Mouse (Mus musculus) CH12.LX (cell line): ENCODE results near the gene Nprl3. TPM values are rescaled to one million over a fixed set of nuclear protein-coding genes. Genes with fewer than 3 reads are reported as not detected.

Experiments
- DNase-seq: peaks from one replicate; pipeline ENCODE4 v3.0.0-alpha.2; 2013; ENCODE audit errors: extremely low read depth
- H3K27ac ChIP-seq: 2 replicates; pipeline ENCODE4 v1.5.1; 2012; ENCODE audit warnings: low read depth, mild to moderate bottlenecking, control low read depth, moderate library complexity; ENCODE audit not compliant: insufficient read depth
- H3K27me3 ChIP-seq: replicated peaks from 2 replicates; pipeline ENCODE3; 2012; ENCODE audit warnings: inconsistent platforms
- H3K36me3 ChIP-seq, 2 experiments: replicated peaks in 1 of 2; 2 replicates each; pipeline versions ENCODE3 to v1.6.1; 2012; ENCODE audit warnings: inconsistent platforms in 1 of 2, low read length in 1 of 2, mild to moderate bottlenecking in 1 of 2, mixed read lengths in 1 of 2, moderate library complexity in 1 of 2; ENCODE audit not compliant: control insufficient read depth in 1 of 2, insufficient read depth in 1 of 2
- H3K4me1 ChIP-seq, 2 experiments: 2 replicates each; pipeline ENCODE4 v1.6.1; 2012; ENCODE audit warnings: inconsistent platforms in 1 of 2, moderate library complexity in 1 of 2; ENCODE audit not compliant: insufficient read depth in 2 of 2, control insufficient read depth in 1 of 2
- H3K4me2 ChIP-seq: 2 replicates; pipeline ENCODE4 v1.6.1; 2012; ENCODE audit warnings: low read depth, mild to moderate bottlenecking, control low read depth; ENCODE audit not compliant: poor library complexity, insufficient read depth, severe bottlenecking
- H3K4me3 ChIP-seq, 3 experiments: fragments of 150-350 bp in 1 of 3; sonication (generic) in 1 of 3; replicated peaks in 1 of 3; 2 replicates each; pipeline versions ENCODE3 to v1.5.1; 2011 to 2012; ENCODE audit warnings: low read depth in 2 of 3, low read length in 2 of 3, mild to moderate bottlenecking in 2 of 3, moderate library complexity in 2 of 3, control low read depth in 1 of 3, improper control_type of control experiment in 1 of 3, inconsistent platforms in 1 of 3, mixed read lengths in 1 of 3; ENCODE audit not compliant: poor library complexity in 1 of 3
- H3K79me2 ChIP-seq: replicated peaks from 2 replicates; pipeline ENCODE4 v1.6.1; 2012; ENCODE audit warnings: mild to moderate bottlenecking, moderate library complexity; ENCODE audit not compliant: control insufficient read depth, poor library complexity, insufficient read depth, severe bottlenecking; ENCODE audit errors: extremely low read depth
- H3K9ac ChIP-seq: 2 replicates; pipeline ENCODE4 v1.6.1; 2012; ENCODE audit warnings: low read depth, mild to moderate bottlenecking, control low read depth, moderate library complexity; ENCODE audit not compliant: insufficient read depth
- H3K9me3 ChIP-seq: replicated peaks from 2 replicates; pipeline ENCODE3; 2012; ENCODE audit warnings: low read length, inconsistent platforms, mixed read lengths
- BHLHE40 ChIP-seq: IDR thresholded peaks from 2 replicates; pipeline ENCODE4 v1.6.1; 2011; ENCODE audit warnings: mild to moderate bottlenecking, low read depth, low read length, improper control_type of control experiment
- CTCF ChIP-seq, 2 experiments: IDR thresholded peaks in 1 of 2; conservative IDR thresholded peaks in 1 of 2; 2 replicates each; pipeline ENCODE4 v1.5.1; 2011 to 2012; ENCODE audit warnings: low read depth in 2 of 2, low read length in 2 of 2, improper control_type of control experiment in 1 of 2, inconsistent platforms in 1 of 2, mild to moderate bottlenecking in 1 of 2, moderate library complexity in 1 of 2
- ELF1 ChIP-seq: IDR thresholded peaks from 2 replicates; pipeline ENCODE4 v1.6.1; 2014; ENCODE audit warnings: low read depth, mild to moderate bottlenecking, inconsistent platforms, low read length, improper control_type of control experiment
- ETS1 ChIP-seq: conservative IDR thresholded peaks from 2 replicates; pipeline ENCODE4 v1.6.1; 2012; ENCODE audit warnings: low read depth, mild to moderate bottlenecking, inconsistent platforms, low read length, improper control_type of control experiment, moderate library complexity
- GABPA ChIP-seq: IDR thresholded peaks from 2 replicates; pipeline ENCODE4 v1.6.1; 2012; ENCODE audit warnings: low read depth, low read length, improper control_type of control experiment, inconsistent platforms; ENCODE audit not compliant: insufficient replicate concordance
- IRF4 ChIP-seq: IDR thresholded peaks from 2 replicates; pipeline ENCODE4 v1.6.1; 2014; ENCODE audit warnings: low read depth, mild to moderate bottlenecking, inconsistent platforms, low read length, improper control_type of control experiment
- JUN ChIP-seq: IDR thresholded peaks from 2 replicates; pipeline ENCODE4 v1.6.1; 2011; ENCODE audit warnings: low read depth, mild to moderate bottlenecking, low read length, improper control_type of control experiment, moderate library complexity; ENCODE audit not compliant: insufficient read depth
- KAT2A ChIP-seq: IDR thresholded peaks from 2 replicates; pipeline ENCODE4 v1.6.1; 2012; ENCODE audit warnings: low read length, improper control_type of control experiment, inconsistent platforms; ENCODE audit not compliant: insufficient replicate concordance
- MAFK ChIP-seq: IDR thresholded peaks from 2 replicates; pipeline ENCODE4 v1.6.1; 2011; ENCODE audit warnings: low read length, improper control_type of control experiment; ENCODE audit not compliant: insufficient replicate concordance
- MAX ChIP-seq: IDR thresholded peaks from 2 replicates; pipeline ENCODE4 v1.6.1; 2011; ENCODE audit warnings: low read length, improper control_type of control experiment
- MAZ ChIP-seq: IDR thresholded peaks from 2 replicates; pipeline ENCODE4 v1.6.1; 2012; ENCODE audit warnings: low read depth, mild to moderate bottlenecking, inconsistent platforms, low read length, improper control_type of control experiment, moderate library complexity
- MEF2A ChIP-seq: IDR thresholded peaks from 2 replicates; pipeline ENCODE4 v1.6.1; 2014; ENCODE audit warnings: low read depth, mild to moderate bottlenecking, inconsistent platforms, low read length, improper control_type of control experiment, borderline replicate concordance
- MXI1 ChIP-seq: IDR thresholded peaks from 2 replicates; pipeline ENCODE4 v1.6.1; 2011; ENCODE audit warnings: mild to moderate bottlenecking, low read depth, low read length, improper control_type of control experiment
- NELFE ChIP-seq: IDR thresholded peaks from 2 replicates; pipeline ENCODE4 v1.6.1; 2011; ENCODE audit warnings: low read depth, low read length, improper control_type of control experiment
- NRF1 ChIP-seq: IDR thresholded peaks from 2 replicates; pipeline ENCODE4 v1.6.1; 2014; ENCODE audit warnings: low read depth, mild to moderate bottlenecking, inconsistent platforms, low read length, improper control_type of control experiment, moderate library complexity
- POLR2AphosphoS2 ChIP-seq: IDR thresholded peaks from 2 replicates; pipeline ENCODE4 v1.6.1; 2011; ENCODE audit warnings: low read depth, low read length, improper control_type of control experiment
- SIN3A ChIP-seq: IDR thresholded peaks from 2 replicates; pipeline ENCODE4 v1.6.1; 2012; ENCODE audit warnings: low read length, improper control_type of control experiment, inconsistent platforms
- SMC3 ChIP-seq: IDR thresholded peaks from 2 replicates; pipeline ENCODE4 v1.6.1; 2011; ENCODE audit warnings: low read depth, low read length, improper control_type of control experiment
- TBP ChIP-seq: conservative IDR thresholded peaks from 2 replicates; pipeline ENCODE4 v1.6.1; 2011; ENCODE audit warnings: low read depth, low read length, improper control_type of control experiment
- UBTF ChIP-seq: IDR thresholded peaks from 2 replicates; pipeline ENCODE4 v1.6.1; 2012; ENCODE audit warnings: low read depth, mild to moderate bottlenecking, inconsistent platforms, low read length, improper control_type of control experiment, moderate library complexity
- USF1 ChIP-seq: IDR thresholded peaks from 2 replicates; pipeline ENCODE4 v1.6.1; 2014; ENCODE audit warnings: low read depth, mild to moderate bottlenecking, inconsistent platforms, low read length, improper control_type of control experiment
- USF2 ChIP-seq: conservative IDR thresholded peaks from 2 replicates; pipeline ENCODE4 v1.6.1; 2011; ENCODE audit warnings: low read depth, low read length, improper control_type of control experiment
- ZNF384 ChIP-seq: IDR thresholded peaks from 2 replicates; pipeline ENCODE4 v1.6.1; 2012; ENCODE audit warnings: low read depth, low read length, improper control_type of control experiment, inconsistent platforms
- dilution Hi-C: fragments of 300-500 bp; cut with MboI; formaldehyde crosslinking; loops from 2 replicates; pipeline ENCODE4 v1.14.3; 2020; ENCODE audit warnings: low sequenced_read_pairs; ENCODE audit not compliant: extremely low pct_unique_long_range_greater_than_20kb, extremely low pct_ligation_motif_present
- in situ Hi-C: fragments of 300-500 bp; cut with MboI; formaldehyde crosslinking; loops from 3 replicates; pipeline ENCODE4 v1.14.3; 2019; ENCODE audit warnings: low sequenced_read_pairs, low pct_ligation_motif_present, low pct_unique_long_range_greater_than_20kb, mixed read lengths
- polyA plus RNA-seq: library from polyadenylated mRNA; unstranded; fragments of >175 nt; gene quantifications from 2 replicates; pipeline ENCODE4 v1.2.1, GENCODE M21; 2012; ENCODE audit warnings: low read depth; ENCODE audit not compliant: insufficient read length
- total RNA-seq, 2 experiments: library from RNA; depleted of rRNA; stranded (reverse); fragments of 300-350 nt in 1 of 2; fragments of >200 nt in 1 of 2; gene quantifications; 2 replicates each; pipeline ENCODE4 v1.2.3; 2012 to 2014

The Nprl3 gene
- total and polyA plus RNA-seq, 3 experiments, result 47.9 to 79.8 (median 51.7) TPM

- in situ Hi-C loops (loop anchor here (10.0 to 25.0 kb wide), 2 partner anchors 117 to 314 kb away; no protein-coding TSS in a partner anchor), dilution Hi-C loops (no loop called here)
- H3K27me3 ChIP-seq, result peaks cover 21% of the 10 kb centered on the region
- H3K79me2 ChIP-seq, result no peaks in the 10 kb centered on the region
- no peak for DNase-seq
- no peak overlapping the region for H3K27ac ChIP-seq
- TF ChIP-seq GABPA, result no peak
- TF ChIP-seq MEF2A, result no peak
- no peak for TF ChIP-seq ELF1
- TF ChIP-seq NELFE, result no peak
- TF ChIP-seq ETS1, result no peak
- no peak for TF ChIP-seq TBP
- no peak for TF ChIP-seq SIN3A
- TF ChIP-seq BHLHE40, result no peak
- no peak for TF ChIP-seq MXI1
- TF ChIP-seq IRF4, result no peak
- no peak for TF ChIP-seq MAZ
- no peak for TF ChIP-seq SMC3
- TF ChIP-seq ZNF384, result no peak
- no peak for TF ChIP-seq MAFK
- TF ChIP-seq POLR2AphosphoS2, result no peak
- no peak overlapping the region for H3K4me2 ChIP-seq
- H3K4me1 ChIP-seq, result 0 out of 4 replicates have a peak, but pooled peaks cover 0 to 5% of the 10 kb centered on the region in 2 experiments
- H3K36me3 ChIP-seq, result no peaks in the 10 kb centered on the region
- no peaks in the 10 kb centered on the region for H3K9me3 ChIP-seq
- no peak overlapping the region for H3K4me3 ChIP-seq
- H3K9ac ChIP-seq, result no peak overlapping the region
Measured at GRCm38 (mm10) chr11:32301506-32301905, 34.0 kb upstream of the Nprl3 start.

GRCm38 (mm10) chr11:32300279-32301267 lies 33.1 kb upstream of the Nprl3 start:
- 0 out of 2 replicates have a peak, but pooled peaks have one; percentile 16 for TF ChIP-seq MAX
- TF ChIP-seq SMC3, result no peak
- TF ChIP-seq NRF1, result no peak
- no peak; a peak in 1 of 4 replicates for TF ChIP-seq CTCF (conservative IDR thresholded peaks at IDR 0.05 in 1 of 2, IDR thresholded peaks at IDR 0.05 in 1 of 2; ENCODE audit: low read depth in 2 of 2, low read length in 2 of 2)
- no peak for TF ChIP-seq MAZ
- TF ChIP-seq KAT2A, result no peak
- TF ChIP-seq TBP, result no peak
- TF ChIP-seq USF1, result peak; percentile 43; the same call in 1 of the 2 replicates
- TF ChIP-seq USF2, result peak; percentile 55
- TF ChIP-seq UBTF, result no peak
- no peak for TF ChIP-seq JUN
- TF ChIP-seq BHLHE40, result no peak
- peaks cover 0 to 5% of the 10 kb centered on the region in 2 experiments; a peak in 1 of 4 replicates for H3K4me1 ChIP-seq
- no peak overlapping the region for H3K9ac ChIP-seq
- H3K4me3 ChIP-seq, result no peak overlapping the region
- H3K79me2 ChIP-seq, result no peaks in the 10 kb centered on the region
- peak overlapping the region; percentile 10; the same call in 1 of the 2 replicates for H3K4me2 ChIP-seq
- H3K36me3 ChIP-seq, result no peaks in the 10 kb centered on the region
- no peak overlapping the region for H3K27ac ChIP-seq
- peaks cover 19% of the 10 kb centered on the region for H3K27me3 ChIP-seq
- no peaks in the 10 kb centered on the region for H3K9me3 ChIP-seq
- dilution Hi-C loops (no loop called here), in situ Hi-C loops (loop anchor here (10.0 to 25.0 kb wide), 2 partner anchors 116 to 313 kb away; no protein-coding TSS in a partner anchor)
- no peak for DNase-seq
